Mouse (Mus musculus) bone marrow, adult 2 months (tissue): Measurements from ENCODE around the gene Ephb1.

Experiments
- CTCF ChIP-seq: fragments of 200-500 bp; IDR thresholded peaks from 2 replicates; pipeline ENCODE4 v1.5.1; 2011; ENCODE audit warnings: low read length, control low read depth; ENCODE audit not compliant: control insufficient read depth, insufficient read depth
- POLR2A ChIP-seq: fragments of 200-500 bp; IDR thresholded peaks from 2 replicates; pipeline ENCODE4 v1.6.1; 2011; ENCODE audit warnings: low read depth, mild to moderate bottlenecking, control low read depth, low read length, borderline replicate concordance; ENCODE audit not compliant: control insufficient read depth

DNA sequence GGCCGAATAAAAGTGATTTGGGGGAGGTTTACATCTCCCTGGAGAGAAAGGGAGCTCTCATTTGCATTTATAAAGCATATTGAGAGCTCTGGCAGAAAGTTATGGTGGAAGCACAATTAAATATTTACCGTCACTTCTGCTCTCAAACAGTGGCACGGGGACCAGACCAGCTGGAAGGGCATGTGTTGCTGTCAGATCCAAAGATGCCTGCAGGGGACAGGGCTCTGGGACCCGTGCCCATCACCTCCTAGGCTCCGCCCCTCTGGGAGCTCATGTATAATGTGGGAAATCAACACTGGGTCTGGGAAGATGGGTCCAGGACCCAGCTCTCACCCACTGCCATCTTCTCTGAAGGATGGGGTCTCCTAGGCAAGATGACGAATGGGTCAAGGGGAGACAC lies 123.2 kb downstream of the Ephb1 start:
- TF ChIP-seq POLR2A, result no peak
- no peak for TF ChIP-seq CTCF
